Mouse (Mus musculus) forebrain, embryonic 13.5 days (tissue): ENCODE data around the gene Fam98b. TPM values are rescaled to one million over a fixed set of nuclear protein-coding genes. Genes with fewer than 3 reads are reported as not detected.

ENCODE experiments used
- ATAC-seq: fragments of 200-750 bp; cut with Nextera tagmentation; 2 replicates; pipeline ENCODE4 v1.8.0; 2017
- H3K27ac ChIP-seq: fragments of 300-500 bp; sonication (generic); 2 replicates; pipeline ENCODE4 v1.5.1; 2015; ENCODE audit warnings: inconsistent platforms, mild to moderate bottlenecking, moderate library complexity
- H3K27me3 ChIP-seq: fragments of 300-500 bp; sonication (generic); 2 replicates; pipeline ENCODE4 v1.6.1; 2015; ENCODE audit warnings: mild to moderate bottlenecking, inconsistent platforms
- H3K36me3 ChIP-seq: fragments of 300-500 bp; sonication (generic); 2 replicates; pipeline ENCODE4 v1.6.1; 2015; ENCODE audit warnings: mild to moderate bottlenecking, inconsistent platforms; ENCODE audit not compliant: poor library complexity, severe bottlenecking
- H3K4me1 ChIP-seq: fragments of 300-500 bp; sonication (generic); 2 replicates; pipeline ENCODE4 v1.6.1; 2015; ENCODE audit warnings: inconsistent platforms
- H3K4me2 ChIP-seq: fragments of 300-500 bp; sonication (generic); 2 replicates; pipeline ENCODE4 v1.6.1; 2015; ENCODE audit warnings: inconsistent platforms, mild to moderate bottlenecking, moderate library complexity
- H3K4me3 ChIP-seq: fragments of 300-500 bp; sonication (generic); 2 replicates; pipeline ENCODE4 v1.5.1; 2015; ENCODE audit warnings: mild to moderate bottlenecking, inconsistent platforms
- H3K9ac ChIP-seq: fragments of 300-500 bp; sonication (generic); 2 replicates; pipeline ENCODE4 v1.6.1; 2015; ENCODE audit warnings: mild to moderate bottlenecking, inconsistent platforms
- H3K9me3 ChIP-seq: fragments of 300-500 bp; sonication (generic); replicated peaks from 2 replicates; pipeline ENCODE4 v1.6.1; 2016; ENCODE audit warnings: inconsistent platforms
- WGBS: fragments of 180-500 bp; shearing (Covaris S2); methylation state at CpG from one replicate; pipeline ENCODE4 v1.1.7; 2015; 5-methylcytosine and 5-hydroxymethylcytosine counted together
- polyA plus RNA-seq: library from polyadenylated mRNA; unstranded; fragments of >200 nt; fragmentation: Nextera tagmentation; extraction: Ambion mirVana; gene quantifications from 2 replicates; pipeline ENCODE4 v1.2.1, GENCODE M21; 2015

The Fam98b gene
- polyA plus RNA-seq, 1 experiment from 2014 or later: 22.6 TPM

- Histone ChIP-seq H3K9ac (no peak overlapping the region), H3K36me3 (no peaks in the 10 kb centered on the region), H3K4me2 (no peak overlapping the region), H3K4me1 (peaks cover 9% of the 10 kb centered on the region), H3K9me3 (no peaks in the 10 kb centered on the region), H3K4me3 (no peak overlapping the region), H3K27me3 (0 out of 2 replicates have a peak, but pooled peaks cover 4% of the 10 kb centered on the region), H3K27ac (no peak overlapping the region)
- peak; percentile 89 for ATAC-seq
- 5% methylated on average over 13 of the region's 13 CpGs for WGBS
Observed at GRCm38 (mm10) chr2:117231257-117231656, 18.3 kb upstream of the Fam98b start.

GRCm38 (mm10) chr2:117241953-117242352, 7.6 kb upstream of the Fam98b start:
- H3K9me3 ChIP-seq: no peaks in the 10 kb centered on the region
- ATAC-seq: no peak
- H3K27me3 ChIP-seq: peaks cover 3% of the 10 kb centered on the region; the same call in 1 of the 2 replicates
- H3K4me3 ChIP-seq: no peak overlapping the region
- no peak overlapping the region for H3K4me2 ChIP-seq
- 79% methylated on average over 4 of the region's 4 CpGs for WGBS
- H3K27ac ChIP-seq: no peak overlapping the region
- no peaks in the 10 kb centered on the region for H3K36me3 ChIP-seq
- H3K4me1 ChIP-seq: no peaks in the 10 kb centered on the region
- no peak overlapping the region for H3K9ac ChIP-seq

GRCm38 (mm10) chr2:117250001-117250510, 517 bp downstream of the Fam98b start:
- WGBS: under 1% methylated on average over 24 of the region's 24 CpGs
- Histone ChIP-seq H3K9me3 (no peaks in the 10 kb centered on the region), H3K27me3 (no peaks in the 10 kb centered on the region), H3K4me1 (peaks cover 23% of the 10 kb centered on the region), H3K4me2 (peak overlapping the region; percentile 85), H3K36me3 (no peaks in the 10 kb centered on the region), H3K27ac (peak overlapping the region; percentile 86), H3K4me3 (peak overlapping the region; percentile 88), H3K9ac (peak overlapping the region; percentile 95)
- peak; percentile 67 for ATAC-seq

GRCm38 (mm10) chr2:117255415-117255814, 5.9 kb downstream of the Fam98b start:
- Histone ChIP-seq H3K4me3 (no peak overlapping the region), H3K4me1 (peaks cover 18% of the 10 kb centered on the region), H3K9ac (no peak overlapping the region), H3K27me3 (no peaks in the 10 kb centered on the region), H3K27ac (no peak overlapping the region), H3K4me2 (no peak overlapping the region), H3K36me3 (peaks cover 11% of the 10 kb centered on the region), H3K9me3 (no peaks in the 10 kb centered on the region)
- WGBS: 85% methylated on average over 2 of the region's 2 CpGs
- no peak for ATAC-seq

GRCm38 (mm10) chr2:117257617-117258016, 8.1 kb downstream of the Fam98b start:
- peaks cover 11% of the 10 kb centered on the region for H3K36me3 ChIP-seq
- H3K4me1 ChIP-seq: no peaks in the 10 kb centered on the region
- no peaks in the 10 kb centered on the region for H3K27me3 ChIP-seq
- H3K9ac ChIP-seq: no peak overlapping the region
- no peak overlapping the region for H3K4me2 ChIP-seq
- 83% methylated on average over 1 of the region's 1 CpGs for WGBS
- no peak overlapping the region for H3K4me3 ChIP-seq
- ATAC-seq: no peak
- no peaks in the 10 kb centered on the region for H3K9me3 ChIP-seq
- no peak overlapping the region for H3K27ac ChIP-seq

GRCm38 (mm10) chr2:117262184-117262583, 12.6 kb downstream of the Fam98b start:
- no peak for ATAC-seq
- Histone ChIP-seq H3K4me1 (no peaks in the 10 kb centered on the region), H3K4me3 (no peak overlapping the region), H3K27ac (no peak overlapping the region), H3K9me3 (no peaks in the 10 kb centered on the region), H3K4me2 (no peak overlapping the region), H3K36me3 (peaks cover 30% of the 10 kb centered on the region), H3K9ac (no peak overlapping the region), H3K27me3 (no peaks in the 10 kb centered on the region)
- 90% methylated on average over 5 of the region's 5 CpGs for WGBS

GRCm38 (mm10) chr2:117263786-117264408, 14.4 kb downstream of the Fam98b start:
- Histone ChIP-seq H3K4me2 (no peak overlapping the region), H3K27me3 (no peaks in the 10 kb centered on the region), H3K9ac (no peak overlapping the region), H3K4me1 (no peaks in the 10 kb centered on the region), H3K27ac (no peak overlapping the region), H3K4me3 (no peak overlapping the region), H3K36me3 (peaks cover 42% of the 10 kb centered on the region), H3K9me3 (no peaks in the 10 kb centered on the region)
- peak; percentile 82 for ATAC-seq
- 71% methylated on average over 11 of the region's 11 CpGs for WGBS

GRCm38 (mm10) chr2:117288291-117288690, 38.8 kb downstream of the Fam98b start:
- ATAC-seq: no peak
- no peaks in the 10 kb centered on the region for H3K27me3 ChIP-seq

GRCm38 (mm10) chr2:117299596-117300448, 50.3 kb downstream of the Fam98b start:
- no peaks in the 10 kb centered on the region for H3K9me3 ChIP-seq
- H3K27ac ChIP-seq: no peak overlapping the region
- WGBS: 91% methylated on average over 16 of the region's 16 CpGs
- H3K4me2 ChIP-seq: no peak overlapping the region
- no peaks in the 10 kb centered on the region for H3K27me3 ChIP-seq
- H3K9ac ChIP-seq: no peak overlapping the region
- H3K36me3 ChIP-seq: no peaks in the 10 kb centered on the region
- no peak overlapping the region for H3K4me3 ChIP-seq
- ATAC-seq: no peak
- no peaks in the 10 kb centered on the region for H3K4me1 ChIP-seq

More at GRCm38 (mm10) chr2:117288291-117288690, 38.8 kb downstream of the Fam98b start:
- Histone ChIP-seq H3K36me3 (no peaks in the 10 kb centered on the region), H3K4me1 (0 out of 2 replicates have a peak, but pooled peaks cover under 1% of the 10 kb centered on the region), H3K9ac (no peak overlapping the region), H3K4me2 (no peak overlapping the region), H3K27ac (no peak overlapping the region), H3K4me3 (no peak overlapping the region), H3K9me3 (no peaks in the 10 kb centered on the region)
- WGBS: 87% methylated on average over 7 of the region's 7 CpGs

GRCm38 (mm10) chr2:117303391-117304350, 54.1 kb downstream of the Fam98b start:
- Histone ChIP-seq H3K9me3 (no peaks in the 10 kb centered on the region), H3K27me3 (no peaks in the 10 kb centered on the region), H3K27ac (no peak overlapping the region), H3K4me3 (no peak overlapping the region), H3K4me1 (no peaks in the 10 kb centered on the region), H3K4me2 (no peak overlapping the region), H3K36me3 (no peaks in the 10 kb centered on the region), H3K9ac (no peak overlapping the region)
- 91% methylated on average over 12 of the region's 12 CpGs for WGBS
- ATAC-seq: no peak

GRCm38 (mm10) chr2:117304941-117305340, 55.4 kb downstream of the Fam98b start:
- H3K27ac ChIP-seq: no peak overlapping the region
- no peak overlapping the region for H3K9ac ChIP-seq
- no peak overlapping the region for H3K4me3 ChIP-seq
- no peaks in the 10 kb centered on the region for H3K27me3 ChIP-seq
- H3K36me3 ChIP-seq: no peaks in the 10 kb centered on the region
- ATAC-seq: no peak
- no peaks in the 10 kb centered on the region for H3K4me1 ChIP-seq
- WGBS: 90% methylated on average over 5 of the region's 5 CpGs
- H3K4me2 ChIP-seq: no peak overlapping the region
- no peaks in the 10 kb centered on the region for H3K9me3 ChIP-seq
